Mouse (Mus musculus): ENCODE measurements around the gene U2af1l4. TPM values are rescaled to one million over a fixed set of nuclear protein-coding genes. Genes with fewer than 3 reads are reported as not detected.

Gene U2af1l4
- 87.6 and 91.2 TPM in 2 replicates for polyA plus RNA-seq (2014; fragmentation: Nextera tagmentation; extraction: Ambion mirVana)

DNA sequence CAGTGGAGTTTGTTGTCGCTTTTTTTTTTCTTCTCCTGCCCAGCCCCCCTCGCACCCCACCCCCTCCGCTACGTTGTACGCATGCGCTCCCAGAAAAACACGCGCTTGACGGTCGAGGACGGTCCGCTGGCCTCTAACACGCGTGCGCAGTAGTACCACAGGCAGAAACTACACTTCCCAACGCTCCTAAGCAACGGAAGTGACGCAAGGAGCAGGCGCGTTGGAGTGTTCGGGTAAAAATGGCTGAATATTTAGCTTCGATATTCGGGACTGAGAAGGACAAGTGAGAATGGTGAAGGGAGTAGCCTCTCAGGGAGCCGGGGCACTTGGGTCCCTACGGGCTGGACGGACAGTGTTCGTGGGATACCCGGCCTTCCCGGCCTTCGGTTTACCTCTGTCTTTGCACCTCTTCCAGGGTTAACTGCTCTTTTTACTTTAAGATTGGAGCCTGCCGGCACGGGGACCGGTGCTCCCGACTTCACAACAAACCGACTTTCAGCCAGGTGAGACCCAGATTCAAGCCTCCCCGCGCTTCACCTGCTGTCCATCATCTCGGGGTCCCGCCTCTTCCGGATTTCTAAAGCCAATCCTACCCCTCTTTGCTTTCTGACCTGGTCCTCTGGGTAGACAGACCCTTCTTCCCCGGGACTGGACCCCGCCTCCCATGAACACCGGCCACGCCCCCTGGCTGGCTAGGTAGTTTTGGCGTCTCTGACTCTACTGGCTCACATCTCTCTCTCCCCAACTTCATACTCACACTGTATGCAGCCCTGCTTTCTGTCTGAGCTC lies at the start of gene U2af1l4, which contains the start of the genes Gm49396 and Psenen:
TSS of gene U2af1l4 (plus strand) at position 185 of the 789 bp plus-strand sequence.
TSS of gene Gm49396 (plus strand) at position 228 of the 789 bp plus-strand sequence.
TSS of gene Psenen (minus strand) at position 511 of the 789 bp plus-strand sequence.
- Histone ChIP-seq H3K9me3 (replicated peaks; ENCODE audit: control insufficient read depth, low read length) (no peaks in the 10 kb centered on the region), H3K27ac (ENCODE audit: low read depth, low read length) (peak within 1 kb of the TSS; percentile 98), H3K4me2 (peak within 1 kb of the TSS; percentile 84), H3K9ac (ENCODE audit: low read depth, low read length) (peak within 1 kb of the TSS; percentile 92), H3K36me3 (ENCODE audit: control insufficient read depth, insufficient read depth, low read length) (no peaks in the 10 kb centered on the region; the same call in 1 of the 2 replicates), H3K27me3 (ENCODE audit: control insufficient read depth, insufficient read depth, low read length) (no peaks in the 10 kb centered on the region), H3K4me3 (ENCODE audit: low read depth, low read length) (peak within 1 kb of the TSS; percentile 79), H3K4me1 (ENCODE audit: control insufficient read depth, insufficient read depth, low read length) (peaks cover 13% of the 10 kb centered on the region)
- WGBS (ENCODE audit: insufficient replicate concordance) = under 1% methylated on average over 45 of the region's 45 CpGs
- peak; percentile 79 for ATAC-seq (replicated peaks; ENCODE audit: insufficient number of reproducible peaks, low FRiP score, low TSS enrichment)

DNA sequence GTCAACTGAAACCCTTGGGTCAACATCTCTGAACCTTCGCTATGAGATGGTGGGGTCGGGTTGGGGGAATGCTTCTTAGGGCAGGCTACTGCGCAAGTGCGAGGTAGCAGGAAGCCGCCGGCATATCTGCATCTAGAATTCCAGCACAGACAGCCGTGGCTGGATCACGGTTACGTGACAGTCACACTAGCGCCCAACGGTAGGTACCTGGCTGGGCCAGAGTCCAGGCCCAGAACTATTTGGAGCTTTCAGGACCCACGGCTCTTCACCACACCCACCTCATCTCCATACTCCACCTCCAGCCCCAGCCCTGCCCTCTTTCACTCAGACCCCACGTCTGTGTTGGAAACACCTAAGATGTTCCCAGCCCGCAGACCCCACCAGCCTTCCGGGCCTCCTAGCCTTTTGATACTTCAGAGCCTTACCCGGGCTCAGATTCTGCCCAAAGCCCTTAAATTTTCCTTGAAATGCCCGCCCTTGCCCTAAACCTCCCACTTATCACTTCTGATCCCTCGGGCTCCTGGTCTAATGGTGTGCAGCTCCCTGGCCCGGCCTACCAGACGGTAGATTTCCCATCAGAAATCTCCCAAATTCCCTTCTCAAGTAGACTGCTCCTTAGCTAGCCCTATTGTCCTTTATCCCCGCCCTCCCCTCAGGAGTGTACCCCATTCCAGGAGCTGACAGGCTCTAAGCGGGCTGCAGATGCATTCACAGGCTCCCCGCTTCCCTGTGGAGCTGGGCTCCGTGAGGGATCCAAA lies 47.9 kb upstream of the U2af1l4 start:
- WGBS (ENCODE audit: insufficient replicate concordance) = 45% methylated on average over 24 of the region's 24 CpGs
- Histone ChIP-seq H3K4me1 (ENCODE audit: control insufficient read depth, insufficient read depth, low read length) (no peaks in the 10 kb centered on the region), H3K4me3 (ENCODE audit: low read depth, low read length) (no peak overlapping the region), H3K27me3 (ENCODE audit: control insufficient read depth, insufficient read depth, low read length) (0 out of 2 replicates have a peak, but pooled peaks cover 7% of the 10 kb centered on the region), H3K36me3 (ENCODE audit: control insufficient read depth, insufficient read depth, low read length) (no peaks in the 10 kb centered on the region), H3K27ac (ENCODE audit: low read depth, low read length) (no peak overlapping the region), H3K9ac (ENCODE audit: low read depth, low read length) (no peak overlapping the region), H3K9me3 (replicated peaks; ENCODE audit: control insufficient read depth, low read length) (no peaks in the 10 kb centered on the region), H3K4me2 (0 out of 2 replicates have a peak overlapping the region, but pooled peaks have one; percentile 20)
- no peak for ATAC-seq (replicated peaks; ENCODE audit: insufficient number of reproducible peaks, low FRiP score, low TSS enrichment)

DNA sequence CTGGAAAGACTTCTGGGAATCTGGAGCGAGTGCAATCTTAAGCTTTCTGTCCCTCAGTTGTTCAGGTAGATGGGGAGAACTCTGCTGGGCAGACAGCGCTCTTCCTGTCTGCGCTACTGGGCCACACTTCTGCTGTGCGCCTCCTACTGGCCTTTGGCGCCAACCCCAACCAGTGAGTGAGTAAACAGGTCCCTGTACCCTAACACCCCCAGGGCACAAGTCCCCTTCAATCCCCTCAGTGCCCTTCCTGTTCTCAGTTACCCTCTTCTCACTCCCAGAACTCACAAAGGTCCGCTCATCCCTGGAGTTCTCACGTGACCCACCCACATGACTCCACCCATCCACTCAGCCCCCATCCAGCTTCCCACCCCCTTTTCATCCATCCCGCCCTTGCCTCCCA lies 44.8 kb upstream of the U2af1l4 start:
- Histone ChIP-seq H3K36me3 (ENCODE audit: control insufficient read depth, insufficient read depth, low read length) (peaks cover 1% of the 10 kb centered on the region; the same call in 1 of the 2 replicates), H3K4me3 (ENCODE audit: low read depth, low read length) (no peak overlapping the region), H3K27me3 (ENCODE audit: control insufficient read depth, insufficient read depth, low read length) (0 out of 2 replicates have a peak, but pooled peaks cover 7% of the 10 kb centered on the region), H3K9me3 (replicated peaks; ENCODE audit: control insufficient read depth, low read length) (no peaks in the 10 kb centered on the region), H3K4me1 (ENCODE audit: control insufficient read depth, insufficient read depth, low read length) (no peaks in the 10 kb centered on the region), H3K9ac (ENCODE audit: low read depth, low read length) (no peak overlapping the region), H3K4me2 (no peak overlapping the region), H3K27ac (ENCODE audit: low read depth, low read length) (no peak overlapping the region)
- no peak for ATAC-seq (replicated peaks; ENCODE audit: insufficient number of reproducible peaks, low FRiP score, low TSS enrichment)
- 32% methylated on average over 8 of the region's 8 CpGs for WGBS (ENCODE audit: insufficient replicate concordance)

DNA sequence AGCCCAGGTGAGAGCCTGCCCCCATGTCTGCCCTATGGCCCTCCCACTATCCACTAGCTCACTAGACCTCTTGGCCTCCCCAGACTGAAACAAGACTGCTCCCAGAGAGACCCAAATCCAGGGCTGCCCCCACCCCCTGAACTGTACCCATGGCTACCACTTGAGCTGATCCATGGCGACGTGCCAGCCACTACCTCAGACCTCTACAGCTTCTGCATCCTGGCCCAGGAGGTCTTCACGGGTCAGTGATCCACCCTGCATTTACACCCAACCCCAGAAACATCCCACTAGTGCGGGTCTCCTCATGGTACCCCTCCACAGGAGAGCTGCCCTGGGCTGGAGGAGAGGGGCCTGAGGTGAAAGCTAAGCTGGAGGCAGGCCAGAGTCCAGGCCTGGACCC lies 42.7 kb upstream of the U2af1l4 start:
- no peak overlapping the region for H3K4me3 ChIP-seq (ENCODE audit: low read depth, low read length)
- H3K4me1 ChIP-seq (ENCODE audit: control insufficient read depth, insufficient read depth, low read length) = no peaks in the 10 kb centered on the region
- no peaks in the 10 kb centered on the region for H3K9me3 ChIP-seq (replicated peaks; ENCODE audit: control insufficient read depth, low read length)
- peaks cover 5% of the 10 kb centered on the region; the same call in 1 of the 2 replicates for H3K36me3 ChIP-seq (ENCODE audit: control insufficient read depth, insufficient read depth, low read length)
- 0 out of 2 replicates have a peak, but pooled peaks cover 7% of the 10 kb centered on the region for H3K27me3 ChIP-seq (ENCODE audit: control insufficient read depth, insufficient read depth, low read length)
- H3K27ac ChIP-seq (ENCODE audit: low read depth, low read length) = no peak overlapping the region
- no peak overlapping the region for H3K4me2 ChIP-seq
- no peak for ATAC-seq (replicated peaks; ENCODE audit: insufficient number of reproducible peaks, low FRiP score, low TSS enrichment)
- no peak overlapping the region for H3K9ac ChIP-seq (ENCODE audit: low read depth, low read length)
- 68% methylated on average over 4 of the region's 4 CpGs for WGBS (ENCODE audit: insufficient replicate concordance)

DNA sequence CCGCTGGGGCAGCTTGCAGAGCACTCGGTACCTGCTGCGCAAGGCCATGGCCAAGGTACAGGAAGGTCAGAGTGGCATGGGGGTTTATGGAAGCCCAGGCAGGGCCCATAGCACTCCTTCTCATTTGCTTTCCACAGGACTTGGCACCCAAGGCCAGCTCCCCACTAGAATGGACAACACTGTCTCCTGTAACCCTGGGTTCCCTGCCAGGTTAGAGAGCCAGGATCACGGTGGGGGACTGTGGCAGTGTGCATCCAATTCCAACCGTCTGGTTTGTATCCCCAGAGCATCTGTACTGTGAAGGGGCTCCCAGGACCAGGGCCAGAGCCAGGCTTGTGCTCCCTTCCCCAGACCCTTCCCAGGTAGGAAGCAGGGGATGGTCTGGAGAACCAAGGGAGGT lies 42.2 kb upstream of the U2af1l4 start:
- Histone ChIP-seq H3K4me3 (ENCODE audit: low read depth, low read length) (no peak overlapping the region), H3K4me1 (ENCODE audit: control insufficient read depth, insufficient read depth, low read length) (peaks cover 2% of the 10 kb centered on the region; the same call in 1 of the 2 replicates), H3K9ac (ENCODE audit: low read depth, low read length) (no peak overlapping the region), H3K36me3 (ENCODE audit: control insufficient read depth, insufficient read depth, low read length) (peaks cover 5% of the 10 kb centered on the region; the same call in 1 of the 2 replicates), H3K4me2 (no peak overlapping the region), H3K27me3 (ENCODE audit: control insufficient read depth, insufficient read depth, low read length) (0 out of 2 replicates have a peak, but pooled peaks cover 2% of the 10 kb centered on the region), H3K27ac (ENCODE audit: low read depth, low read length) (no peak overlapping the region), H3K9me3 (replicated peaks; ENCODE audit: control insufficient read depth, low read length) (no peaks in the 10 kb centered on the region)
- ATAC-seq (replicated peaks; ENCODE audit: insufficient number of reproducible peaks, low FRiP score, low TSS enrichment) = no peak
- WGBS (ENCODE audit: insufficient replicate concordance) = 74% methylated on average over 5 of the region's 5 CpGs

DNA sequence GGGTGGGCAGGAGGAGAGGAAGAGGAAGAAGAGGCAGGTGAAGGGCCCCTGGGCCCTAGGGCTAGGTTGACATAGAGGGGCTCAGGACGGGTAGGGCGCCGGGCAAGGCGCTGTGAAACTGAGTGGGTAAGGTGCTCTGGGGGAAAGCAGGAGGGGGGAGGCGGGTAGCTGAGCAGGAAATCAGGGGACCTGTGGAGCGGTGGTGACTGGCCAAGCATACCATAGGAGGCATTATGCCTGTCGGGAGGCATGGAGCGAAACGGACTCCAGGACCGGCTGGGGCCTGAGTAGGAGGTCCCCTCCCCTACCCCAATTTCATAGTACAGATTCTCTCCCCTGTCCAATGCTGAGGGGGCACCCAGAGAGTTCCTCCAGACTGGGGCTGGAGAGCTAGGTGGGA lies 40.2 kb upstream of the U2af1l4 start:
- no peak overlapping the region for H3K27ac ChIP-seq (ENCODE audit: low read depth, low read length)
- WGBS (ENCODE audit: insufficient replicate concordance) = 75% methylated on average over 10 of the region's 10 CpGs
- peaks cover 11% of the 10 kb centered on the region for H3K4me1 ChIP-seq (ENCODE audit: control insufficient read depth, insufficient read depth, low read length)
- H3K27me3 ChIP-seq (ENCODE audit: control insufficient read depth, insufficient read depth, low read length) = 0 out of 2 replicates have a peak, but pooled peaks cover 2% of the 10 kb centered on the region
- no peak overlapping the region for H3K4me2 ChIP-seq
- H3K36me3 ChIP-seq (ENCODE audit: control insufficient read depth, insufficient read depth, low read length) = peaks cover 9% of the 10 kb centered on the region
- H3K9me3 ChIP-seq (replicated peaks; ENCODE audit: control insufficient read depth, low read length) = no peaks in the 10 kb centered on the region
- ATAC-seq (replicated peaks; ENCODE audit: insufficient number of reproducible peaks, low FRiP score, low TSS enrichment) = no peak
- H3K9ac ChIP-seq (ENCODE audit: low read depth, low read length) = no peak overlapping the region
- H3K4me3 ChIP-seq (ENCODE audit: low read depth, low read length) = no peak overlapping the region

DNA sequence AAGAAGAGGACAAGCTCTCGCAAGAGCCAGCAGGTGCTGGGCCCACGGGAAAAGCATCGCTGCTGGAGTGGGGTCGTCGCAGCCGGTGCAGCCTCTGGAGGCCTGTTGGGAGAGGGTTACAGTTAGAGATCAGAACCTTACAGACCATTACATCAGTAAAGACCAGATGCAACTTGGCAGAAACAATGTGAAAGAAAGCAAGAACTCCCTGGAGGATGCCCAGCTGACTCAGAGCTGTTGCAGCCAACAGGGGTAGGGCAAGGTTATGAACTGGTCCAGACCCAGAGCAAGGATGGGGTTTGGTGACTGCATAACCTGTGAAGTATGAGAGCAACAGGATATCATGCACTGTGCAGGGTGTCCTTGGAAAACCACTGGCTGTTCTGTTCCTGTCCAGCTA lies 38.6 kb upstream of the U2af1l4 start:
- H3K9me3 ChIP-seq (replicated peaks; ENCODE audit: control insufficient read depth, low read length) = no peaks in the 10 kb centered on the region
- H3K4me1 ChIP-seq (ENCODE audit: control insufficient read depth, insufficient read depth, low read length) = peaks cover 11% of the 10 kb centered on the region
- 78% methylated on average over 6 of the region's 6 CpGs for WGBS (ENCODE audit: insufficient replicate concordance)
- H3K4me2 ChIP-seq = no peak overlapping the region
- no peak overlapping the region for H3K27ac ChIP-seq (ENCODE audit: low read depth, low read length)
- H3K36me3 ChIP-seq (ENCODE audit: control insufficient read depth, insufficient read depth, low read length) = peaks cover 18% of the 10 kb centered on the region
- no peak overlapping the region for H3K4me3 ChIP-seq (ENCODE audit: low read depth, low read length)
- no peak overlapping the region for H3K9ac ChIP-seq (ENCODE audit: low read depth, low read length)
- no peak for ATAC-seq (replicated peaks; ENCODE audit: insufficient number of reproducible peaks, low FRiP score, low TSS enrichment)
- 0 out of 2 replicates have a peak, but pooled peaks cover 3% of the 10 kb centered on the region for H3K27me3 ChIP-seq (ENCODE audit: control insufficient read depth, insufficient read depth, low read length)

DNA sequence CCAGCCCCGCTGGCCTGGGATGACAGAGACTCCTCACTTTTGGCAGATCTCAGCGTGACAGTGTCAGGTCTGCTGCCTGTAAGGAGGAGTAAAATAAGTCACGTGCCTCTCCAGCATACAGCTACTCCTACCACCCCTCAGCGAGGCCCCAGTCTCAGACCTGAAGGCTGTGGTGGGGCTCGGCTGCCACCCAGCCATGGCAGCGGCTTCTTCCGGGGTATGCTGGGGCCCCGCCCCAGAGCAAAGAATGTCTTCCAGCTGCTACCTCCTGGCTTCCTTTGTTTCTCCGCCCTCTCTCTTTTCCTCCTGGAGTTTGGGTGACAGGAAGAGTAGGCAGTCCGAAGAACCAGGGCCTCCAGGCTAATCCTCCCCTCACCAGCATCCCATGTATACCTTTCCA lies 37.1 kb upstream of the U2af1l4 start:
- H3K36me3 ChIP-seq (ENCODE audit: control insufficient read depth, insufficient read depth, low read length) = peaks cover 21% of the 10 kb centered on the region
- no peak overlapping the region; the same call in 1 of the 2 replicates for H3K4me3 ChIP-seq (ENCODE audit: low read depth, low read length)
- 0 out of 2 replicates have a peak, but pooled peaks cover 3% of the 10 kb centered on the region for H3K27me3 ChIP-seq (ENCODE audit: control insufficient read depth, insufficient read depth, low read length)
- no peak for ATAC-seq (replicated peaks; ENCODE audit: insufficient number of reproducible peaks, low FRiP score, low TSS enrichment)
- WGBS (ENCODE audit: insufficient replicate concordance) = 16% methylated on average over 10 of the region's 10 CpGs
- H3K4me1 ChIP-seq (ENCODE audit: control insufficient read depth, insufficient read depth, low read length) = peaks cover 11% of the 10 kb centered on the region
- H3K9me3 ChIP-seq (replicated peaks; ENCODE audit: control insufficient read depth, low read length) = no peaks in the 10 kb centered on the region
- peak overlapping the region; percentile 43; the same call in 1 of the 2 replicates for H3K9ac ChIP-seq (ENCODE audit: low read depth, low read length)
- peak overlapping the region; percentile 44 for H3K4me2 ChIP-seq
- no peak overlapping the region for H3K27ac ChIP-seq (ENCODE audit: low read depth, low read length)

Data from heart, embryonic 11.5 days (tissue).